Mouse (Mus musculus): ENCODE measurements at regions not wholly inside any gene's neighbourhood (a gene's known extent, or its start where the extent isn't known, plus 50 kb on each side); places are given as distances from the start of the nearest gene placed in this dataset.

DNA sequence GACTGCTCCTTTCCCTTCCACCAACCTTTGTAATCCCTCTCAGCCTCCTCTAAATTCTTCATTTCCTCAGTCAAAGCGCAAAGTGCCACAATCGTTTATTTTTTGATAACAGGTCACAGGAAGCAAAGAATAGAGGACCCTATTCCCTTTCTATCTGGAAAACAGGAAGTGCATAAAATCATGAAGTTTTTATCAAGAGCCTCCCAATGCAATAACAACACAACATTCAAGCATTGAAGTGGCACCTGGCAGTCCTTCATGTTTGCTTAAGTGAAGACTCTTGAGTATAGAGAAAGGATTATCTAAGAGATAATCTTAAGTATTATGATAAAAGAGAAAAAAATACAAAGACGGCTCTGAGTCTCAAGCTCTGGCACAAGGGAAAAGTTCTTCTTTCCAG lies 111.9 kb downstream of the Ibtk start:
- DNase-seq: no peak

DNA sequence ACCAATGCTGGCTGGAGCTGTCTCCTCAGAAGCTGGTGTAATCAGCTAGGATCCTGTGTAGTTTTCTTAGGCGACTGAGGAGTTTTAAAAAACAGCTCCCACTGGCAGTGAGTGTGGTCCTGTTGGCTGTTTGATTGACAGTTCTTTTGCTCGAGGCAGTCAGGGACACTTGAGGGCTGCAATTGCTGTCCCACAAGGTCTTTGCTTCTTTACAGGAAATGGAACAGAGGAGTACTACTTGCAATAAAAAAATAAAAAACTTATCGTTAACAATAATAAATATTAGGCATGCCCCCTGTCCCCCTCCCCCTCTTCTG lies 113.0 kb downstream of the Ibtk start:
- DNase-seq: no peak

DNA sequence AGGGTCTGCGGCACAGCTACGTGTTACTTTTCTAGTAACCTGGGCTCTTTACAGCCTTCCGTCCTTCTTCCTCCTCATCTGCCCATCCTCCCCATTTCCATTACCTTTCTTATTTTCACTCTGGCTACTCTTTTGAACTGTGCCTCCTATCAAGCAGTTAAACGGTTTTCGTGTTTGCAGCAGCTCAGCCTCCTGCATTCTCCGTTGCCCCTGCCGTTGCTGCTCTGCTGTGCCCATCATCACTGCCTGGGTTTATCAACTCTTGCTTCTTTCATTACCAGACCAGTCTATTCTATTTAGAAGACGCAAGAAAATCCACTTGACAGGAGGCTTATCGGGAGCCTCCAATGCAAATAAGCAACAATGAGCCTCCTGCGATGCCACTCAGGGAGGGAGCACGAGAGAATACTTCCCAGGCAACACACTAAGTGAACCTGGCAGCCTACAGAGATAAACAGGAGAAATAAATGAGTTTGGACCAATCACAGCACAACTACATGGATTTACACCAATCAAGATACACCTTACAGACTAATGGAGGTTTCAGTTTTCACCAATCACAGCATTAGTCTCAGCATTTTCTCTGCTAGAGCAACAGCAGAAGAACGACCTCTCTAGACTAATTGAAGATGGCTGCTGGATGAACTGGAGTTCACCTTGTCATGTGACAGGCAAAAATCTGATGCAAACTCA lies 113.5 kb downstream of the Ibtk start:
- no peak for DNase-seq

DNA sequence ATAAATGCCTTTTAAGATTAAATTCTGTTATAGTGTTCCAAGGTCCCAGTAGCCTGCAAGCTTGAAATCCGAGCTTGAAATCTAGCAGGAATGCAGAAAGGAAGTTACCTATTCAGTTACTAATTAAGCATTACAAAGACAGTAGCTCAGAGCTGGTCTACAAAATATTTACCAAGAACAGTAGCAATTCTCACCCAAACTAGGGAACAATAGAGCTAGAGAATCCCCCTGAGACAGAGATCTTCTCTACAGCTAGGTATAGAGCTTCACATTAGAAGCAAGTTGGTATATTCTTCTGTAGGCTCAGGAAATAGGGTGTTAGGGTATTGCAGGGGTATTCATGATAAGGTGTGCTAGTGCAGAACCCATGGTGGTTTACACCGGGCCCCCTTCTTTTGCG lies 114.3 kb downstream of the Ibtk start:
- DNase-seq: peak in 1 of 2 experiments; percentile 29

DNA sequence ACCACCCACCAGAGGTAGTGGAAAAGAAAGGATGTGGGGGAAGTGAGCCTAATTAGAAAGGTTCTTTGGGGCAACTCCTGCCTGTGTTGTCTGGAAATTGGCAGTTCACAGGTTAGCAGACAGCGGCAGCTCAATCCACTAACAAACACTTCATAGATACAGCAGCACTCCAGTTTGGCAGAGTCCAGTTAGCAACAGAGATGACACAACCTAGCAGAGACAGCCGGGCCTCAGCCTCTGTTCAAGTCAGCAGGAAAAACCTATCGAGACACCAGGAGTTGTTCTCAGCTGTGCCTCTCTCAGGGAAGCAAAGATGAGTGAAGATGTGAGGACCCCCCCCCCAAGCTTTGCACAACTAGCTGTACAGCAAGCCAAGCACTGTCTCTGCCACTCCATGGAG lies 131.2 kb downstream of the Ibtk start:
- DNase-seq: no peak

DNA sequence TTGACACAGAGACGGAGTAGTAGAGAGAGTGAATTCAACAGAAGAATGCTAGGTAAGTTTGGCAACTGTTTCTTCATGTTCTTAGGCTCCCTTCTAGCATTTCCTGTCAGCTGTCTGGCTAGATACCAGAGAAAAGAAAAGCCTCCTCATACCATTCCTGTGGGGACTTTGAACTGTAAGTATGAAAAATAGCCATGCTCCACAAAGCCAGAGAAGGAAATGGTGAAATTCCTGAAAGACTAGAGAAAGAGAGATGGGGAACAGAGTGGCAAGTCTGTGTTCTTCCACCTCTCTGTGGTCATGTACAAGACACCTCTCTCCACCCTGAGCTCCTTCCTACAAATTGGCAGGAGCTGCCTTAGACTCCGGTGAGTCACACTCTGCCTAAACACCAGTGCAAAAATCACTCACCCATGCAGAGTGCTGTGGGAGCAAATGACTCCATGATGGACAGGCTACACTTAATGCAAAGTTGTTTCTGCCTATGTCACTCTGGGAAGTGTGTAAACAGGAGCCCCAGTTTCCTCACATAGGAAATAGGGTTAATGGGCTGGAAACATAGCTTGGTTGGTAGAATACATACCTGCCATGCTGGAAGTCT lies 131.9 kb downstream of the Ibtk start:
- DNase-seq: no peak

DNA sequence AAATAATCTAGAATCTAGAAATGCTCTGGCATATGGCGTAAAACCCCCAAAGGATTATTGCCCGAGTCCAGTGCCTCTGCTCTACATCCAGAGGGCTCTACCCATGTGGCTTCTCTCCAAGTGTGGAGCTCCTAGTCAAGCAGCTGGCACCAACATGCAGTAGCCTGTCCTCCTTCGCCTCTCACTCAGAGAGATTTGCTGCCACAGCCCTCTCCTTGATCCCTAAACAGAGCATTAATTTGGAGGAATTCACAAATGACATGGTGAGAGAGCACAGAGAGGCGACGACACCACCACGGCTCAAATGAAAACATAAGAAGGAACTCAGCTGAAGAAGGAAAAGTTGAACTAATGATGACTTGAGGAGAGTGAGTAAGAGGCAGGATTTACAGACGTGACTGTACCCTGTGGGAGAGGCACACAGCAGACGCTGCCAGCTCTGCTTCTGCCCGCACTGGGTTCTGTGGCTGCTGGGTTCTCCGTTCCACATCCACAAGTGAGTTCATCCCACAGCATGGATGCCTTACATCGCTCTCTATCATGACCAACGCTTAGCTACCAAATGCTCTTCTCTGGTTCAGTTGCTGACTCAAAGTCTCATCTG lies 132.8 kb downstream of the Ibtk start:
- DNase-seq: no peak

DNA sequence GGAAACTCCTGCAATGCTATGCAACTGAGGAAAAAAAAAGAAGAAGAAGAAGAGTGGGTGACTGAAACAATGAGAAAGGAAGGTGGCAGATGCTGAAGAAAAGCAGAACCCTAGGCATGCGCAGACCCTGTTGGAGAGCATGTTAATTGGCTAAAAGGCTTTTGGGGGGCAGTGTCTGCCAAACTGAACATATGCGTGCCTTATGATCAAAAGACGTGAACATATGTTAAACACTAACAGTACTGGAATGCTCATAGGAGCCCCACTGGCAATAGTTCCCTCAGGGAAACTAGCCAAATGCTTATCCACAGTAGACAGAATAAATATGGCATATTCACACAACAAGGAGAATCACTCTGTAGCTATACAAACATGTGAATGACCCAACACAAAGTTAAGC lies 140.0 kb downstream of the Ibtk start:
- DNase-seq: no peak

DNA sequence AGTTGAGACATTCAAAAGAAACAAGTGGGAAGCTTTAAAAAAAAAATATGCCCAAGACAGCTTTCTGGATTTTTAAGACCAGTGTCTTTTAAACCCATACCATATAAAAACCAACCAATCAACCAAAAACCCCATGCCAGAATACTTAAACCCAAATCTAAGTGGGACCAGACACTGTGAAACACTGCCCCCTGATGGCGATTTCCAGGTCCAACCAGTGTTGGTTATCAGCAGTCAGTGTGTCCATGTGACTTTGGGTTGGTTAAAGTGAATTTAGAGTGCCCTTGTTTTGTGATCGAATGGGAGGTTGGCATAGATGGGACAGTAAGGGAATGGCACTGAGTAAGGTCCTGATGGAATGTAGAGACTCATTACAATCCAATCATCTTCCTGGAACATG lies 152.2 kb downstream of the Ibtk start:
- DNase-seq: peak in 1 of 2 experiments; percentile 19

DNA sequence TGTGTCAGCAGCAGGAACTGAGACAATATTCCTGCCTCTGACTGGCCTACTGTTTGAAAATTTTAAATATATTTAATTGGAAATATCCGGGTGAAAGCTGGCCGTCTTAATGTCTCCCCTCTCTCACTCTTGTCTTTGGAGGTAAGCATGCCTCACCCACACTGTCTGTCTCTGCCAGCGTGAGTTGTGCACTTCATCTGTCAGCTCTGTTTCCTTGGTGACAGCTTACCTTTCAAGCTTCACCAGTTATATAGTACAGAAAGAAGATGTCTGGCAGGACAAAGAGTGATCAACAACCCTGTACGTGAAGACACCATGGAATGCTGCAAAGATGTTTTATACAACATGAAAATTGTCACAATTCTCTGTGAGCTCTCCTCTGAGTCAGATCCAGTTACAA lies 155.3 kb downstream of the Ibtk start:
- DNase-seq: no peak

DNA sequence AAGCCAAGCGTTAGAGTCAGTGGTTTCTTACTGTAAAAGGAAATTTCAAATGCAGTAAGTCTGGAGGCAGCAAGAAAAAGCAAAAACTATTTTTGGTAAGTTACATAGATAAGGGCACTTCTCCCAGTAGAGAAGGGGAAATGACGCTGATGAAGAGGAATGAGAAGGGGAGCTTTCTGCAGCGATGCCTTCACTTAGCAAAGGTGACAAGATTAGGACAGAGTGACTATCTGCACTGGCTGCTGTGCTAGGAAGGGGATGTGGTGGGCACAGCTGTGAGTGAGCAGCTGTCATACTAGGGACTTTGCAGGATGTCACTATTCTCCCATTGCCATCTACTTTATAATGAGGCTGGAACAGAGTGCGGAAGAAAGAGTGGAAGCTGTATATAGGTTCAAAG lies 156.5 kb downstream of the Ibtk start:
- DNase-seq: no peak

DNA sequence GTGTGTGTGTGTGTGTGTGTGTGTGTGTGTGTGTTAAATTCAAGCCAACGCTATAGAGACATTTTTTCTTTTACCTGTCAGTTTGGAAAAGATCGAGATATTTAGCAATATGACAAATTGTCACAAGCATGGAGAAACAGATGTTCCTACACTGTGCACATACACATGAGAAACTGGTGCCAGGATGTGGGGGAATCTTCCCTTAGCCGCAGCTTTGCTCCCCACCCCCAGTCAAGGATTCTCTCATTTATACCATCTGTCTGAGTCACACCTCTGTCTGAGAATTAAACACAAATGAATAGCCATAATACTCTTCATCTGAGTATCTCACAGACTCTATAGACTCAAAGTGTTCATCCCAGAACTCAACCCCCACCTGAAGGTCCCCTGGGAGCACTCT lies 159.9 kb downstream of the Ibtk start:
- DNase-seq: no peak

DNA sequence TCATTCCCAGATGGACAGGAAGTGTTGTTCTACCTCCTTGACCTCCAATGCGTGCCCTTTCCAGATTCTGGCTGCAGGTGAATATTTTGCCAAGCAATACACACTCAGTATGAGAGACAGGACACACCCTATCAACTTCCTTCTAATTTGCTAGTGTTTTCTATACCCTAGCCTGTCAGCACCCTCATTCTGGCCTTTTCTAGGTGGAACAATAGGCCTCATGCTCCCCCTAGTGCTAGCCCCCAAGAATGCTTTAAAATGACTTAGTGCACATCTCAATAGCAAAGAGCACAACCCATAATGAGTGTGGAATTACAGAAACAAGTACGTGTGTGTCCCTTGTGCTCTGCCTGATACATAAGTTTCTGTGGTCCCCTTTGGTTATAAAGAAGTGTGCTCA lies 161.1 kb downstream of the Ibtk start:
- peak; percentile 4 to 19 for DNase-seq

DNA sequence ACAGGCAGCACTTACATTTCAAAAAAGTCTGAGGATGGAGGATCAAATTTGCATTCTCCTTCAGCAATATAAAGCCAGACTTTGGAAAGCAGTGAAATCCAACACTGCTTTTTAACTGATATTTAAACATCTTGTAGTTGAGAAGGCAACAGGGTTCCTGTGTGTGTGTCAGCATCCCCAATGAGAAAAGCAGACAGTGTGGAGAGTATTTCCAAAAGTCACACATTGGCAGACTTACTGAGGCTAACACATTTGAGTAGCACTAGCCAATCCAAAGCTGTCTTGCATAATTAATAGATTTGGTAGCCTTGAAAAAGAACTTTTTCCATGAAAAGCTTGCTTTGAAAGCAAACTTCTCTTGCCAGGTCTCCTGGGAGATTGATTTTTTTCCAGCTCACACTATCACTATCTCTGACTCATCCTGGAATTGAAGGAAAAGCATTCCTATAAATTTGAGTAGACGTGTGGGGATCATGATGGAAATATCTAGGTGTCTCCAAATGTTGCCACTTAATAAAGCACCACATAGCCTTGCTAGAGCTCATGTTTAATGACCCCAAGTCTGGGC lies 168.0 kb downstream of the Ibtk start:
- DNase-seq: no peak

DNA sequence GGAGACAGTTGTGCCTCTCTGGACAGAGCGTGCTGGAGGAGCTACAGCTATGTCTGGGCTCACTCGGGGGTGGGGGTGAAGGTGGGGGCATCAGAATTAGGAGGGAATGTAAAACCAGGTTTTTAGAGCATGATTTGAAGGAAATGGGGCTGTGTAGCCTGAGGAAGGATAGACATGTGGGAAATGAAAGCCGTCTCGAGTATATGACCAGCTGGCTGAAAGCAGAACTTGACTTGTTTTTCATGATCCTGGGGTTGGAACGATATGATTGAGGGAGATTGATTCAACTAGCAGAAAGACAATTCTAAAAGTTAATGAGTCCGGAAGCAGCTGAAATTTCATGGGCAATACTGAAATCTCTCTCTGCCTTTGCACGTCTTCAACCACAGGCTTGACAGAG lies 171.3 kb downstream of the Ibtk start:
- no peak for DNase-seq

DNA sequence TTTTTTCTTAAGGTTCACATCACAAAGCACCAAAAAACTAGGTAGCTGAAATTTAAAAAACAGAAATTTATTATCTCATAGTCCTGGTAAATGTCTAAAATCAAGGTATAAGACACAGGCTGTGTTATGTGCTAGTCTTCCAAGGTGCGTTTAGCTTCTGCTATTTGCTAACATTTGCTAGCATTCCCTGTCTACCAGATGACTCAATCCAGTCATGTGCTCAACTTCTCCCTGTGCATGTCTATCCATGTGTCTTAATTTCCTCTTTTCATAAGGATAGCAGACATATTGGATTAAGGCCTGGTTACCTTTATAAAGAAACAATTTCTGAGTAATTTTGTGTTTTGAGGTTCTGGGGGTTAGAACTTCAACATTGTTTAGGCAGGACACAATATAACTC lies 171.8 kb downstream of the Ibtk start:
- no peak for DNase-seq

DNA sequence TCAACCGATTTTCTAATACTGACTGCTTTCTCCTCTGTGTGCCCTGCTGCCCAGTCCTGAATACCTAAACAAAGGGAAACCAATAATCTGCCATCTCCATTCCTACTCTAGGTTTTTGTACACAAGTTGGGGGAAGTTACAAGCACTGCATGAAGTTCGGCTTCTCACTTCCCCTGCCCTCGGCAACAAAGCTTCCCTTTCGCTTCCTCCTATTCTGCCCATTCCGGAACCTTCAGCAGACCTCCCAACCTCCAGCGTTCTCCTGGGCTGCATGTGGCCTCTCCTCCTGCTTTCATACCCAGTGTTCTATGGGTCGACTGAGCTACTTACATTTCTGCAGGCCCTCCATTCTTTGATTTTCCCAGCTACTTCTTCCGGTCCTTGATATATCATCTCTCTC lies 180.3 kb downstream of the Ibtk start:
- DNase-seq: no peak

DNA sequence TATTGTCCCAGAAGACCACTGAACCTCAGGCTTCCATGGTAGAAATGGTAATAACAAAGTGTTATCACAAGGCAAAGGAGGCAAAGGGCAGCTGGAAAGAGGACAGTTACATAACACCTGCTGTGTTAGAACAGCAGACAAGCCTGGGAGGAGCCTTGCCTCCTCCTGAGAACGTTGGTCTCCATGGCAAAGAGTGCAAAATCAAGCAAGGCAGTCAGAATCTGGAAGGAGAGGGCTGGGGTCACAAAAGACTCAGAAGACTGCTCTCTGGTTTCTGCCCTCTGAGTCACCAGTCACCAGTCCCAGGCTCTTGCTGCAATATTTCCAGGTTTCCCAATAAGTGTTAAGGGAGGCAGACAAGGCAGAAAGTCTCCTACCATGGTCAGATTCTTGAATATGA lies 197.3 kb downstream of the Ibtk start:
- DNase-seq: peak; percentile 3 to 9

DNA sequence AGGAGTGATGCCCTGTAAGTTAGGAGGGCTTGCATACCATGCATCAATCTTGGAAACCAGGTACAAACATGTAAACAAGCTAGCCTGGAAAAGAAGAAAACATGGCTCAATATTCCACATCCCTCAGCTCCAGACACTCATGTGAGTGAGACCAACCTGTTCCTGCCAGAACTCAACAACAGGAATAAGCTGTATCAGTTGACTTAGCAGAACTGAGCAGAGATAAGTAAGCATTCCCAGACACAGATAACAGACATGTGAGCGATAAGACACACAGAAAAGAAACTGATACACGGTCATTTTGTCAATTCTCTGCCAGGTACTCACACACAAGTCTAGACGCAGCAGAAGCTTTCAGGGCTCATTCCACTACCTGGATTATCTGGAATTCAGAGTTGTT lies 198.7 kb downstream of the Ibtk start:
- no peak for DNase-seq

DNA sequence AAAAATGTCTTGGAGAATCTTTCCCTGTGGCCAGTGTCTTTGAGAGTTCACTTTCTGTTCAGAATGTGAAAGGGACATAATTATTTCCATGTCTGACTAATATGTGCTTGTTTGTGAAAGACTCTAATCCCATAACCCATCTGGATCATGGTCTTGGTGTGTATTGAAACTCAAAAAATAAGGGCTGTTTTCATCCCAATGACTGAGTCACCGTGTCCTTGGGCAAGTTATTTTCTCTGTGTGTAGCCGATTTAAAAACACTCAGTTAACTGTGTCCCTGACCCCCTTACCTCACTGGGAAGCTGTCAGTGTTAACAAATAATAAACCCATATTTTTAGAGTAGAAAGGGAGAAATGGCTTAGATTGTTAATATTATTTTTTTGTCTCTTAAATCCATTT lies 202.9 kb downstream of the Ibtk start:
- DNase-seq: no peak

DNA sequence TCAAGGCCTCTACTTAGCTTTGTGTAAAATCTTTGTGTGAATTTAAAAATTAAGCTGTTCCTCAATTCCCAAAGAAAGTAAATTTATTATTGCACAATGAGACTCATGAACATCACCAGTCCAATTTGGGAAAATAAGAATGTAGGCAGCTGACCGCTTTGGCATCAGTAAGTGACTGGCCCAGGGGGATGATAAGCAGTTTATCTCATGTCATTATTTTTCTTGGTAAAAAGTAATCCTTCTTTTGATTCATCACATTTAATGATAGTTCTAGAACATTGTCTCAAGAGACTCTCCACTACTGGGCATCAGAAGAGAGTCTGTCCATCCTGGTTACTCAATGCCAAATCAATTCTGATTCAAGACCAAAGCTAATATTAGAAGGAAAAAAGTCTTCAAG lies 203.6 kb downstream of the Ibtk start:
- no peak for DNase-seq

DNA sequence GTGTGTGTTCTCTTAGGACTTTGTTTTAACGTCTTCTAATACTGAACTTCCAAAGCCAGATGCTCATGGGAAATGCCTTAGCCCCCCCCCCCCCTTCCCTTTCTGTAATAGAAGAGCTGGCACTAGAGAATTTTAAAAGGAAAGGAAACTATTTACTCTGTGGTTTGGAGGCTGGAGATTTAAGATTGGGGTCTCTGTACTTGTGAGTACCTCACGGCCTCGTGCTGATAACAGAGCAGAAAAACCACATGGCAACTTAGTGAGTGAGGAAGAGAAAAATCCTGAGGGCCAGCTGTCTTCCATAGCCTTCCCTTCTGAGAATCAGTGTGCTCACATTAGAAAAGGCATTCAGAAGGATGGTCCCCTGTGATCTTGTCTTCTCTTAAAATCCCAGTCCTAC lies 210.6 kb downstream of the Ibtk start:
- no peak for DNase-seq

DNA sequence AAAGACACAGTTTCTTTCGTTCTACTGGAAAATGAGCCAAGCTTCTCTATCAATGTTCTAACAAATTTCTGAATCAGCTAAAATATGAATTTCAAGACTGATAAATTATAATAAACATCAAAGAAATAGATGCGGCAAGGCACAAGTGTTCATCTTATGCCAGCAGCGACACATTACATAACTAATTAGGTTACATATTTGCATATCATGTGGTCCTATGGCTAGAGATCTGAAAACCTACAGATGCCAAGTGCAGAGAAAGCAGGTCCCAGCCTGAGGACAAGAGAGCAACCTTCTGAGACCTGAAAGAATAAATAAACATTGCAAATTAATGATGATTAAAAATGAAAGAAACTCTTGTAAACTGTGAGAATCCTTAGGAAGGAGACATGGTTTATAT lies 201.3 kb upstream of the Tent5a start:
- DNase-seq: no peak

DNA sequence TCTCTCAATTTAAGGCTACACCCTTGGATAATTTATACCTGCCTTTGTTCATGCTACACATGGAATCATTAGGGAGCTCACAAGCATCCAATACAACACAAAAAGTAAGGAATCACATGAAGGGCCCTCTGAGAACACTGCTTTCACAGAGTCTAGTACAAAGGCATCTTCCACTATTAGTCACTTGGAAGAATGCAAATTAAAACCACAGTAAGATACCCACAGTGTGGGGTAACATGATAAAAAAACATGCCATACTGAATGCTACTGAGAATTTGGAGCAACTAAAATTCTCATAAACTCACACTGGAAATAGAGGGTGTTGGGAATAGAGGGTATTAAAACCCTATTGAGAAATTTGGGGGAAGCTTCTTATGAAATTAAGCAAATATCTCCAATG lies 197.6 kb upstream of the Tent5a start:
- DNase-seq: no peak

DNA sequence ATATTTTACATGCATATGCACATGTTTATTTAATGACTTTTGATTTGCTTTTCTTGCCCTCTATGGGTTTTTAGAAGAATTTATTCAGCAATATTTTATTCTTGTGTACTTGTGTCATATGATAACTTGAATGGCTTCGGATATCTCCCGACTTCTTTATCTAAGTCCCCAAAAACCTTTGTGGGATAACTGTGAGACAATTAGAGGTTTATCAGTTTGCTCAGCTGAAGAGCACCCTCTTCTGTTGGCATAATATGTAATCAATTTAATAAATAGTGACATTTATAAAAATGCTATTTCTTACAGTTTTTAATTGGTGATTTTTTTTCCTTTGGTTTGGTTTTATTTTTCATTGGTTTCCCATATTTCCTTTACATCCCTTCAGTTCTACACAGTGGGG lies 194.2 kb upstream of the Tent5a start:
- DNase-seq: no peak

All from kidney, adult 8-10 months (tissue).